ENCODE assay signal across 11 mouse cellular contexts in the genomic region with DNA sequence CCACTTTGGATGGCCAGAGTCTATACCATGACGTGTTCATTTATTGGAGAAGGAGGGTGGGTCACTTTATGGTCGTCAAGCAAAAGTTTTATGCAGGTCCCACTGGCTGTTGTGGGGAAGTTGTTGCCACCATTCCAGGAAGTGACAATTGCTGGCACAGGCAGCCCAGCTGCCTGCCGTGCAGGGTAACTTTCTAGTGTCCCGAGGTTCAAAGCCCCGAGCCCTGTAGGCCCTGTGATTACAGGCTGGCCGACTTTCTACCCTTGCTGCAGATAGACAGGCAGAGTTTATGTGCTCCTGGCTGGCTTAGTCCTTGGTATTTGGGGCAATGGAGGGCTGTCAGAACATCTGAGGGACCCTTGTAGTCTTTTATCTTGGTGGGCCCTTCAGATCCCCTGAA. TPM values are rescaled to one million over a fixed set of nuclear protein-coding genes. Genes with fewer than 3 reads are reported as not detected.
DNase-seq lines count a peak whose midpoint lies in the region; ATAC-seq and TF ChIP-seq lines count a peak whose summit lies in the region.
"Had no signal": no experiment of that assay in that cellular context is flagged by ENCODE, and none has a peak within 500 bp of the region (broad histone marks: within the 10 kb centered on the region; RNA-seq: fewer than 3 reads in every experiment).

No protein-coding gene starts in this region.

- H3K4me1 ChIP-seq in lung, embryonic 14.5 days (ENCODE audit: insufficient read depth) = peaks cover 38% of the 10 kb centered on the region
- H3K4me1 ChIP-seq in limb, embryonic 11.5 days (ENCODE audit: control insufficient read depth, insufficient read depth, low read length) = peaks cover 58% of the 10 kb centered on the region

- H3K4me3 ChIP-seq in lung, embryonic 14.5 days (ENCODE audit: low read depth, low read length) = no peak overlapping the region
- no peak overlapping the region for H3K4me3 ChIP-seq in limb, embryonic 11.5 days (ENCODE audit: low read depth, low read length)

- intact Hi-C loops in left cerebral cortex, postnatal 10 days (cut with DNase I) = loop anchor here (5.0 kb wide), 1 partner anchor 33 kb away; no protein-coding TSS in a partner anchor

- no peaks in the 10 kb centered on the region for H3K27me3 ChIP-seq in lung, embryonic 14.5 days (ENCODE audit: insufficient read depth, low read length)
- H3K27me3 ChIP-seq in limb, embryonic 11.5 days (ENCODE audit: control insufficient read depth, insufficient read depth, low read length) = no peaks in the 10 kb centered on the region
- H3K27me3 ChIP-seq in splenic B cell, adult 2 months (ENCODE audit: control insufficient read depth, insufficient read depth, low read length, poor library complexity, severe bottlenecking) = no peaks in the 10 kb centered on the region; the same call in 1 of the 2 replicates

- no peak for TF ChIP-seq CTCF in lung, embryonic 14.5 days (IDR thresholded peaks at IDR 0.05; ENCODE audit: low read depth)

- no peaks in the 10 kb centered on the region for H3K36me3 ChIP-seq in lung, embryonic 14.5 days (ENCODE audit: insufficient read depth)
- no peaks in the 10 kb centered on the region for H3K36me3 ChIP-seq in limb, embryonic 11.5 days (ENCODE audit: control insufficient read depth, insufficient read depth, low read length)
- no peaks in the 10 kb centered on the region for H3K36me3 ChIP-seq in splenic B cell, adult 2 months (ENCODE audit: control insufficient read depth, insufficient read depth, low read length, poor library complexity, severe bottlenecking)

- H3K9me3 ChIP-seq in lung, embryonic 14.5 days (ENCODE audit: low read depth, low read length) = no peaks in the 10 kb centered on the region
- H3K9me3 ChIP-seq in limb, embryonic 11.5 days (ENCODE audit: control insufficient read depth, low read length) = no peaks in the 10 kb centered on the region

- peak overlapping the region; percentile 98; the same call in 1 of the 2 replicates for H3K27ac ChIP-seq in lung, embryonic 14.5 days (ENCODE audit: low read depth)
- H3K27ac ChIP-seq in limb, embryonic 11.5 days (replicated peaks; ENCODE audit: low read depth, low read length) = 0 out of 2 replicates have a peak overlapping the region, but pooled peaks have one; percentile 76

- no peak for ATAC-seq in lung, embryonic 14.5 days (ENCODE audit: insufficient read depth)
- no peak for ATAC-seq in limb, embryonic 11.5 days (ENCODE audit: insufficient number of reproducible peaks, low FRiP score, low TSS enrichment, low read depth)

- 56% methylated on average over 6 of the region's 6 CpGs for WGBS in lung, embryonic 14.5 days
- WGBS in limb, embryonic 11.5 days = 34% methylated on average over 6 of the region's 6 CpGs

- H3K4me2 ChIP-seq in lung, embryonic 14.5 days = peak overlapping the region; percentile 29; the same call in 1 of the 2 replicates
- no peak overlapping the region for H3K4me2 ChIP-seq in limb, embryonic 11.5 days (ENCODE audit: low read depth, severe bottlenecking)

- 0 out of 2 replicates have a peak overlapping the region, but pooled peaks have one; percentile 65 for H3K9ac ChIP-seq in lung, embryonic 14.5 days
- H3K9ac ChIP-seq in limb, embryonic 11.5 days (ENCODE audit: low read length) = no peak overlapping the region

- DNase-seq in cerebellum, adult 11-12 months = peak; percentile 35
- no peak for DNase-seq in cerebellum, adult 11 months
- DNase-seq in lung, embryonic 14.5 days = no peak
- DNase-seq in lung, postnatal 25 days (ENCODE audit: low spot score) = no peak
- DNase-seq in limb, embryonic 11.5 days (ENCODE audit: low spot score) = no peak
- DNase-seq in splenic B cell, adult 2 months (ENCODE audit: low read depth, low spot score) = peak; percentile 22
- no peak for DNase-seq in left cerebral cortex, postnatal 10 days (ENCODE audit: extremely low spot score in 1 of 2, low spot score in 2 of 2)
- DNase-seq in right cerebral cortex, postnatal 14 days = no peak
- DNase-seq: embryo, embryonic 11 days had no signal

RNA-seq across cellular contexts. Expression of gene Gm21969, which starts 23.5 kb away (rescaled TPM):
- polyA plus RNA-seq in lung, embryonic 14.5 days (2014; fragmentation: Nextera tagmentation; extraction: Ambion mirVana) = not detected in 2 replicates
- polyA plus RNA-seq in limb, embryonic 11.5 days (2014; fragmentation: Nextera tagmentation; extraction: Ambion mirVana) = not detected in 2 replicates
- total RNA-seq in left cerebral cortex, postnatal 10 days (2021) = not detected
- polyA plus RNA-seq: activated CD4-positive, CD25-positive, alpha-beta regulatory T cell, adult 4 months; gonadal fat pad, adult 2 months had no signal

RNA-seq across cellular contexts. Expression of gene Aldh4a1, which starts 43.2 kb away (rescaled TPM):
- polyA plus RNA-seq in lung, embryonic 14.5 days (2014; fragmentation: Nextera tagmentation; extraction: Ambion mirVana) = 11.7 and 13.8 TPM in 2 replicates
- polyA plus RNA-seq in limb, embryonic 11.5 days (2014; fragmentation: Nextera tagmentation; extraction: Ambion mirVana) = 15.4 and 17.0 TPM in 2 replicates
- 10 to 100 TPM; 18.4 to 19.1 TPM for total RNA-seq in left cerebral cortex, postnatal 10 days (2021)

RNA-seq across cellular contexts. Expression of gene Iffo2, which starts 49.1 kb away (rescaled TPM):
- polyA plus RNA-seq in lung, embryonic 14.5 days (2014; fragmentation: Nextera tagmentation; extraction: Ambion mirVana) = 7.7 TPM in 2 replicates
- polyA plus RNA-seq in limb, embryonic 11.5 days (2014; fragmentation: Nextera tagmentation; extraction: Ambion mirVana) = 3.7 and 3.9 TPM in 2 replicates
- total RNA-seq in left cerebral cortex, postnatal 10 days (2021) = 10 to 100 TPM; 18.4 to 18.9 TPM

Comparison
In these comparisons a context has a peak if more than half of its experiments do, and no peak if none do; other contexts are left out.
1. DNase-seq: peak in cerebellum, adult 11-12 months (single experiment) and splenic B cell, adult 2 months (single experiment); none in cerebellum, adult 11 months (single experiment), lung, embryonic 14.5 days (single experiment), lung, postnatal 25 days (single experiment), limb, embryonic 11.5 days (single experiment), left cerebral cortex, postnatal 10 days (0 of 2) and right cerebral cortex, postnatal 14 days (single experiment).